Mouse (Mus musculus) midbrain, postnatal 0 days (tissue): ENCODE measurements around the gene Olfr507. TPM values are rescaled to one million over a fixed set of nuclear protein-coding genes. Genes with fewer than 3 reads are reported as not detected.

Experiments used
- ATAC-seq: fragments of 200-750 bp; cut with Nextera tagmentation; 2 replicates; pipeline ENCODE4 v1.8.0; 2017; ENCODE audit warnings: moderate number of reproducible peaks, mild to moderate bottlenecking, moderate TSS enrichment, moderate library complexity; ENCODE audit not compliant: low FRiP score
- DNase-seq: peaks from one replicate; pipeline ENCODE4 v3.0.0-alpha.2; 2015; ENCODE audit warnings: low spot score
- H3K27ac ChIP-seq: fragments of 300-500 bp; sonication (generic); 2 replicates; pipeline ENCODE4 v1.5.1; 2014; ENCODE audit warnings: low read depth, mild to moderate bottlenecking, low read length, mixed read lengths
- H3K27me3 ChIP-seq: fragments of 300-500 bp; sonication (generic); 2 replicates; pipeline ENCODE4 v1.6.1; 2014; ENCODE audit warnings: low read length, control low read depth, mixed read lengths; ENCODE audit not compliant: insufficient read depth
- H3K36me3 ChIP-seq: fragments of 300-500 bp; sonication (generic); 2 replicates; pipeline ENCODE4 v1.6.1; 2014; ENCODE audit warnings: low read length, control low read depth, mixed read lengths; ENCODE audit not compliant: insufficient read depth
- H3K4me1 ChIP-seq: fragments of 300-500 bp; sonication (generic); 2 replicates; pipeline ENCODE4 v1.6.1; 2014; ENCODE audit warnings: mild to moderate bottlenecking, control low read depth, antibody characterized with exemption, low read length, mixed read lengths; ENCODE audit not compliant: insufficient read depth
- H3K4me2 ChIP-seq: fragments of 300-500 bp; sonication (generic); 2 replicates; pipeline ENCODE4 v1.6.1; 2014; ENCODE audit warnings: low read depth, mild to moderate bottlenecking, low read length, mixed read lengths; ENCODE audit not compliant: poor library complexity, severe bottlenecking
- H3K4me3 ChIP-seq: fragments of 300-500 bp; sonication (generic); 2 replicates; pipeline ENCODE4 v1.5.1; 2014; ENCODE audit warnings: low read depth, mild to moderate bottlenecking, low read length, moderate library complexity
- H3K9ac ChIP-seq: fragments of 300-500 bp; sonication (generic); replicated peaks from 2 replicates; pipeline ENCODE4 v1.6.1; 2014; ENCODE audit warnings: mild to moderate bottlenecking, low read length, moderate library complexity, mixed read lengths; ENCODE audit not compliant: poor library complexity, severe bottlenecking
- H3K9me3 ChIP-seq: fragments of 300-500 bp; sonication (generic); 2 replicates; pipeline ENCODE4 v1.6.1; 2016; ENCODE audit warnings: low read length, control low read depth
- CTCF ChIP-seq: IDR thresholded peaks from 2 replicates; pipeline ENCODE4 v1.5.1; 2016; ENCODE audit warnings: antibody characterized with exemption, mild to moderate bottlenecking
- WGBS: fragments of 180-500 bp; shearing (Covaris S2); extraction: QIAGEN DNeasy Blood & Tissue Kit; methylation state at CpG from one replicate; pipeline ENCODE4 v1.1.7; 2014; 5-methylcytosine and 5-hydroxymethylcytosine counted together
- polyA plus RNA-seq: library from polyadenylated mRNA; unstranded; fragments of >200 nt; fragmentation: Nextera tagmentation; extraction: Ambion mirVana; gene quantifications from 2 replicates; pipeline ENCODE4 v1.2.1, GENCODE M21; 2015
- total RNA-seq: library from RNA; depleted of rRNA; stranded (reverse); fragments of >200 nt; gene quantifications from 2 replicates; pipeline ENCODE4 v1.2.3, GENCODE M21; 2014; rRNA removed

Olfr507 gene
- total and polyA plus RNA-seq, 2 experiments from 2014 or later: not detected

GRCm38 (mm10) chr7:108629694-108630093 lies 8.1 kb downstream of the Olfr507 start, which contains the start of gene Olfr508:
Gene Olfr508, plus strand, starts transcription at chr7:108629994.
- WGBS: 83% methylated on average over 3 of the region's 3 CpGs

DNA sequence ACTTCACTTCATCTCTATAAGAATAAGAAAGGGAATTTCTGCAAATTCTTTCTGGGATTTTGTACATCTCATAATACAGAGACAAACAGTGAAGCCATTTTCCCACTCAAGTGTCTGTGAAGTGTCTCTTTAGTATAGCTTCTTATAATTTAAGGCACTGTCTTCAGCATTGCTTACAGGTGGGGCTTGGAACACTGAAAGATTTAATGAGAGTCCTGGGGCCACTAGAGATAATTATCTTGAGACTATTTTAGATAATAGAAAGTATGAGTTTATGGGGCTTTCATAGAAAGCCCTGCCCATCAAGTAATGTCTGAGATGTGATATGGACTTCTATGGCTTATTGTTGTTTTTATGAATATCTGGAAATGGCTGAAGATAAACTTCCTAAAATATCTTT lies 30.2 kb downstream of the Olfr507 start, which contains the start of gene Olfr509:
Olfr509 (minus strand) TSS at position 101 of the 400 bp plus-strand sequence.
- Histone ChIP-seq H3K9ac (no peak within 1 kb of the TSS), H3K4me2 (no peak within 1 kb of the TSS)
- TF ChIP-seq CTCF: no peak

More at GRCm38 (mm10) chr7:108629694-108630093, 8.1 kb downstream of the Olfr507 start, which contains the start of gene Olfr508:
- Histone ChIP-seq H3K27ac (no peak within 1 kb of the TSS), H3K9me3 (no peaks in the 10 kb centered on the region), H3K9ac (no peak within 1 kb of the TSS), H3K4me1 (no peaks in the 10 kb centered on the region), H3K4me3 (no peak within 1 kb of the TSS), H3K4me2 (no peak within 1 kb of the TSS), H3K36me3 (no peaks in the 10 kb centered on the region), H3K27me3 (no peaks in the 10 kb centered on the region)
- no peak for TF ChIP-seq CTCF
- ATAC-seq (no peak), DNase-seq (no peak)

DNA sequence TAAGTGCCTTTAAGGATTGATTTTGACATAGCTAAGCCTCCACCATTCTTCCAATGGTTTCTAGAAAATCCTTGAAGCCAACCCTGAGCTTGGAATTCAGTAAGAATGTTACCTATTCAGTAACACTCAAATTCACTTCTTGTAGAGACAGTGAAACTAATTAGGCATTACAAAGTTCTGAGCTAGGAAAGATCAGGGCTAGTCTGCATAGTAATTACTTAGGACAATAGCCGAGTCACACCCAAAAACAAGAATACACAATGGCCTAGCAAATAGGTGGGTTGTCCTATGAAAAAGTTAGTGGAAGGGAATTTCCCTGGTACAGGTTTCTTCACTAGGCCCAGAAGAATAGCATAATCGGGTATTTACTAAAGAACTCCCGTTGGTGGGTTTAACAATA lies 40.8 kb downstream of the Olfr507 start:
- H3K27ac ChIP-seq: no peak overlapping the region
- no peak overlapping the region for H3K4me2 ChIP-seq
- 85% methylated on average over 3 of the region's 3 CpGs for WGBS
- H3K4me1 ChIP-seq: no peaks in the 10 kb centered on the region
- ATAC-seq (no peak), DNase-seq (no peak)
- H3K4me3 ChIP-seq: no peak overlapping the region
- no peaks in the 10 kb centered on the region for H3K36me3 ChIP-seq
- H3K9me3 ChIP-seq: no peaks in the 10 kb centered on the region
- H3K27me3 ChIP-seq: no peaks in the 10 kb centered on the region
- TF ChIP-seq CTCF: no peak
- H3K9ac ChIP-seq: no peak overlapping the region

More for the DNA sequence above, 30.2 kb downstream of the Olfr507 start, which contains the start of gene Olfr509:
- Histone ChIP-seq H3K4me1 (no peaks in the 10 kb centered on the region), H3K27me3 (no peaks in the 10 kb centered on the region), H3K9me3 (peaks cover 4% of the 10 kb centered on the region; the same call in 1 of the 2 replicates), H3K27ac (no peak within 1 kb of the TSS), H3K4me3 (no peak within 1 kb of the TSS), H3K36me3 (no peaks in the 10 kb centered on the region)
- ATAC-seq (no peak), DNase-seq (no peak)

DNA sequence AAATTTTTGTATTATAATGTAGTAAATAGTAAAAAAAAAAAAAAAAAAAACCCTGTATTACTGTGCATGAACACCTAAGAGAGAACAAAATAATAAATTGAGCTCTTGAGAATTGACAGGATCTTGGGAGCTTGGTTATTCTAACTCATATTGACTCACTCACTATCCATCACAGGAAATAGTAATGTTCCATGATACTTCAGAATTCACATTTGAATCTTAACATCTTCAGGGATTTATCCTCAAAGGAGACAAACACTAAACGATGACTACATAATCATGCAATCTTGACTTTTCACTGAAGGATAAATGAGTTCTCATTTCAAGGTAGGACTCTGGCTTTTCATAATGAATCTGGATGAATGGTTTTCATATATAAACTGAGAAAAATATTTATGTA lies 44.5 kb downstream of the Olfr507 start, which contains the start of gene Olfr510:
Olfr510 (plus strand) TSS at position 301 of the 400 bp plus-strand sequence.
- H3K9me3 ChIP-seq: no peaks in the 10 kb centered on the region
- ATAC-seq: no peak
- no peak for DNase-seq
- H3K27ac ChIP-seq: no peak within 1 kb of the TSS
- H3K36me3 ChIP-seq: no peaks in the 10 kb centered on the region
- no peak within 1 kb of the TSS for H3K4me3 ChIP-seq
- no peaks in the 10 kb centered on the region for H3K27me3 ChIP-seq
- H3K4me2 ChIP-seq: no peak within 1 kb of the TSS
- H3K4me1 ChIP-seq: no peaks in the 10 kb centered on the region
- no peak within 1 kb of the TSS for H3K9ac ChIP-seq
- TF ChIP-seq CTCF: no peak
- 84% methylated on average over 1 of the region's 1 CpGs for WGBS

DNA sequence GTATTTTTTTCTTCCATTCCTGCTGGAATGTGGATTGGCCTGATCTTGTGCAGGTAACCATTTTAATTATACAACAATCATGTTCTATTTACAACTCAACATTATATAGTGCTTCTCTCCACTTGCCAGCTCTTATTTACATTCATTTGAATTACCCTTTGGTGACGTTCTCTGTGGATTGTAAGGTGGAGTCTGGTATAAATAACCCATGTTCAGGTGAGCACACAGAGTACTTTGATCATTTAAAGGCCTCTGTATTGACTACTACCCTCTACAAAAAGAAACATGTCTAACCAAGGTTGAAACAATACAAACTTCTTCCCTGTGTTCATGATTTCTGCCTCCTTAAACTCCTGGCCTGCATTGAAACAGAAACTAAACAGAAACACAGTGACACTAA lies 49.4 kb downstream of the Olfr507 start:
- Histone ChIP-seq H3K27me3 (no peaks in the 10 kb centered on the region), H3K27ac (no peak overlapping the region), H3K36me3 (no peaks in the 10 kb centered on the region), H3K4me3 (no peak overlapping the region), H3K4me2 (no peak overlapping the region), H3K4me1 (no peaks in the 10 kb centered on the region), H3K9ac (no peak overlapping the region), H3K9me3 (0 out of 2 replicates have a peak, but pooled peaks cover 3% of the 10 kb centered on the region)
- 73% methylated on average over 1 of the region's 1 CpGs for WGBS
- DNase-seq (no peak), ATAC-seq (no peak)
- no peak for TF ChIP-seq CTCF

Other genes with a start within 250 kb of the Olfr507 start
- not detected in 2 replicates for gene Olfr495, start 228.6 kb upstream of the Olfr507 start, total RNA-seq
- not detected in 2 replicates for gene Olfr495, start 228.6 kb upstream of the Olfr507 start, polyA plus RNA-seq
- gene Olfr497, start 201.4 kb upstream of the Olfr507 start, total RNA-seq: not detected in 2 replicates
- gene Olfr497, start 201.4 kb upstream of the Olfr507 start, polyA plus RNA-seq: not detected in 2 replicates
- not detected in 2 replicates for gene Olfr498, start 156.5 kb upstream of the Olfr507 start, total RNA-seq
- not detected in 2 replicates for gene Olfr498, start 156.5 kb upstream of the Olfr507 start, polyA plus RNA-seq
- not detected in 2 replicates for gene Olfr502, start 96.7 kb upstream of the Olfr507 start, total RNA-seq
- gene Olfr502, start 96.7 kb upstream of the Olfr507 start, polyA plus RNA-seq: not detected in 2 replicates
- gene Olfr503, start 77.3 kb upstream of the Olfr507 start, total RNA-seq: not detected in 2 replicates
- gene Olfr503, start 77.3 kb upstream of the Olfr507 start, polyA plus RNA-seq: not detected in 2 replicates
- gene Olfr504, start 56.0 kb upstream of the Olfr507 start, total RNA-seq: not detected in 2 replicates
- gene Olfr504, start 56.0 kb upstream of the Olfr507 start, polyA plus RNA-seq: not detected in 2 replicates
- not detected in 2 replicates for gene Olfr506, start 11.0 kb upstream of the Olfr507 start, total RNA-seq
- gene Olfr506, start 11.0 kb upstream of the Olfr507 start, polyA plus RNA-seq: not detected in 2 replicates
- gene Olfr508, start 8.2 kb downstream of the Olfr507 start, total RNA-seq: not detected in 2 replicates
- not detected in 2 replicates for gene Olfr508, start 8.2 kb downstream of the Olfr507 start, polyA plus RNA-seq
- 0.05 TPM in 1 of 2 replicates, not detected in the other for gene Olfr509, start 30.1 kb downstream of the Olfr507 start, total RNA-seq
- gene Olfr509, start 30.1 kb downstream of the Olfr507 start, polyA plus RNA-seq: not detected in 2 replicates
- not detected in 2 replicates for gene Olfr510, start 44.6 kb downstream of the Olfr507 start, total RNA-seq
- gene Olfr510, start 44.6 kb downstream of the Olfr507 start, polyA plus RNA-seq: not detected in 2 replicates
- not detected in 2 replicates for gene Olfr512, start 91.5 kb downstream of the Olfr507 start, total RNA-seq
- gene Olfr512, start 91.5 kb downstream of the Olfr507 start, polyA plus RNA-seq: not detected in 2 replicates
- gene Olfr513, start 129.2 kb downstream of the Olfr507 start, total RNA-seq: not detected in 2 replicates
- gene Olfr513, start 129.2 kb downstream of the Olfr507 start, polyA plus RNA-seq: not detected in 2 replicates
- not detected in 2 replicates for gene Olfr514, start 204.2 kb downstream of the Olfr507 start, total RNA-seq
- not detected in 2 replicates for gene Olfr514, start 204.2 kb downstream of the Olfr507 start, polyA plus RNA-seq
- gene Olfr516, start 228.7 kb downstream of the Olfr507 start, total RNA-seq: not detected in 2 replicates
- gene Olfr516, start 228.7 kb downstream of the Olfr507 start, polyA plus RNA-seq: not detected in 2 replicates